Mouse (Mus musculus) G1E (cell line): ENCODE results near the gene Nubp1. TPM values are rescaled to one million over a fixed set of nuclear protein-coding genes. Genes with fewer than 3 reads are reported as not detected.

ENCODE experiments used
- ATAC-seq: 2 replicates; pipeline ENCODE4 v1.8.0; 2016; ENCODE audit warnings: mild to moderate bottlenecking; ENCODE audit not compliant: insufficient number of reproducible peaks, poor library complexity, low FRiP score, severe bottlenecking; ENCODE audit errors: extremely low read depth
- DNase-seq: peaks from one replicate; pipeline ENCODE4 v3.0.0; 2012; ENCODE audit warnings: low spot score
- H3K27me3 ChIP-seq: 2 replicates; pipeline ENCODE4 v1.6.1; 2012; ENCODE audit warnings: mild to moderate bottlenecking, low read length, inconsistent platforms; ENCODE audit not compliant: insufficient read depth
- H3K36me3 ChIP-seq: replicated peaks from 2 replicates; pipeline ENCODE3; 2012; ENCODE audit warnings: mild to moderate bottlenecking, inconsistent platforms
- H3K4me1 ChIP-seq: 2 replicates; pipeline ENCODE4 v1.6.1; 2012; ENCODE audit warnings: low read depth, low read length, inconsistent platforms, mixed read lengths; ENCODE audit not compliant: insufficient read depth
- H3K4me3 ChIP-seq: 2 replicates; pipeline ENCODE4 v1.5.1; 2012; ENCODE audit warnings: low read depth, mild to moderate bottlenecking, inconsistent platforms, low read length, moderate library complexity, mixed read lengths
- H3K9me3 ChIP-seq: replicated peaks from 2 replicates; pipeline ENCODE4 v1.6.1; 2012; ENCODE audit warnings: inconsistent platforms
- CTCF ChIP-seq: IDR thresholded peaks from 2 replicates; pipeline ENCODE4 v1.5.1; 2012; ENCODE audit warnings: low read depth, low read length, inconsistent platforms, mixed read lengths
- GATA1 ChIP-seq: IDR thresholded peaks from 2 replicates; pipeline ENCODE4 v1.6.1; 2012; ENCODE audit warnings: borderline replicate concordance, low read length, inconsistent platforms, mixed read lengths
- GATA2 ChIP-seq: IDR thresholded peaks from 2 replicates; pipeline ENCODE4 v1.6.1; 2012; ENCODE audit warnings: low read depth, low read length, inconsistent platforms, borderline replicate concordance
- POLR2AphosphoS5 ChIP-seq: IDR thresholded peaks from 2 replicates; pipeline ENCODE4 v1.6.1; 2012; ENCODE audit warnings: low read depth, low read length, inconsistent platforms; ENCODE audit not compliant: insufficient replicate concordance
- TAL1 ChIP-seq: conservative IDR thresholded peaks from 2 replicates; pipeline ENCODE4 v1.6.1; 2012; ENCODE audit warnings: low read depth, low read length, inconsistent platforms, mixed read lengths
- polyA plus RNA-seq: library from polyadenylated mRNA; stranded (reverse); fragments of >175 nt; gene quantifications from 2 replicates; pipeline ENCODE4 v1.2.3, GENCODE M21; 2012
- total RNA-seq, 2 experiments: library from RNA; stranded (forward) in 1 of 2; stranded (reverse) in 1 of 2; fragments of 200-1000 nt in 1 of 2; fragments of >200 nt in 1 of 2; fragmentation: Nextera tagmentation in 1 of 2; gene quantifications; 2 replicates each; pipeline ENCODE4 v1.2.3; 2014 to 2017

Gene Nubp1
- total and polyA plus RNA-seq, 3 experiments, result 30.8 to 68.3 (median 64.2) TPM

GRCm38 (mm10) chr16:10372372-10372771 lies 39.4 kb upstream of the Nubp1 start:
- TF ChIP-seq TAL1 (no peak), GATA1 (no peak), GATA2 (no peak), CTCF (no peak), POLR2AphosphoS5 (no peak)
- Histone ChIP-seq H3K36me3 (no peaks in the 10 kb centered on the region), H3K4me3 (no peak overlapping the region), H3K4me1 (0 out of 2 replicates have a peak, but pooled peaks cover 4% of the 10 kb centered on the region), H3K27me3 (peaks cover 25% of the 10 kb centered on the region), H3K9me3 (no peaks in the 10 kb centered on the region)
- DNase-seq, result no peak
- ATAC-seq, result no peak

DNA sequence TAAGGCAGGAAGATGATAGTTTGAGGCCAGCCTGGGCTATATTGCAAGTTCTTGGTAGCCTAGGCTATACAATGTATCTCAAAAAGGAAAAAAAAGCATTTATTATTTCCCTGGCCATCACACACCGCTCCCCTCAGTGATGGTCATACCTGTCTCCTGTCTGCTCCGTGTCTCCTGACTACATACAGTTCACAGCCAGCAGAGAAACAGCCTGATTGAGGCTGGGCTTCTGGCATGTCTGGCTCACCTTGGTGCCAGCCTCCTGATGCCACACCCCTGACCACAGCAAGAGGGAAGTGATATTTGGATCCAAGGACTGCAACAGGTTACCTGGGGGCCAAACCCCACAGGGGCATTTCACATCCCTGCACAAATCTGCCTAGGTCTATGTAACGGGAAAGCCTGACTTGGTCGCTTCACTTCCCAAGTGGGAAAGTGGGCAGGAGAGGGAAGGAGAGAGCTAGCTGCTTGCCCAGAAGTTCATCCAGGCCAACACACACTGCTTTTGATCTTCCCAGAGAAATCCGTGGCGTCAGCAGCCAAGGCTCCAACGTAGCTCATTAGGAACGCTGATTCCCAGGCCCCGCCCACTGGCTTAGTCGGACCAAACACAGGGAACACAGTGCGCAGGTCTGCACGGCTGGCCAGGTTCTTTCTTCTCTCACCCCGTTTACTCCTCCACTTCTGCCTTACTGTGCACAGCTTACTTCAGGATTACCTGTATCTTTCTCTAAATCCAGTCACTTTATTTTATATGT lies 37.3 kb upstream of the Nubp1 start:
- TF ChIP-seq POLR2AphosphoS5 (no peak), GATA2 (no peak), CTCF (no peak), GATA1 (no peak), TAL1 (no peak)
- no peak overlapping the region for H3K4me3 ChIP-seq
- H3K4me1 ChIP-seq, result 0 out of 2 replicates have a peak, but pooled peaks cover 4% of the 10 kb centered on the region
- H3K36me3 ChIP-seq, result no peaks in the 10 kb centered on the region
- peaks cover 25% of the 10 kb centered on the region for H3K27me3 ChIP-seq
- DNase-seq, result no peak
- no peak for ATAC-seq
- no peaks in the 10 kb centered on the region for H3K9me3 ChIP-seq

GRCm38 (mm10) chr16:10377286-10377685 lies 34.5 kb upstream of the Nubp1 start:
- no peak for ATAC-seq
- H3K36me3 ChIP-seq, result no peaks in the 10 kb centered on the region

DNA sequence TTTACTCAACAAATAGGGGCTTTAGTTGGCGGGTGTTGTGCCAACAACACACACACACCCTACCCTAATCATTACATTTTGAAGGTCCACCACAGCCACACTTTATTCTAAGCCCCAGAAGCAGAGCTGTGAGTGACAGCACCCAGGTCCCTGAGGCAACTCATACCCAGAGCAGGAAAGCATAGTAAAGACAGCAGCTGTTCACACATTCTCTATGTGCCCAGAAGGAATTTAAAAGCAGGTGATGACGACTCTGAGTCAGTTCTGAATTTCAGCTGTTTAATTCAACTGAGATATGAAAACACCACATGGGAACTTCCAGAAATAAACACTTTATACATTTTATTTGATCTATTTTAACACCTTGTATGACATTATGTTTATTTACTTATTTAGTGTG lies 32.2 kb upstream of the Nubp1 start:
- DNase-seq, result no peak
- no peaks in the 10 kb centered on the region for H3K9me3 ChIP-seq
- H3K4me3 ChIP-seq, result no peak overlapping the region
- no peaks in the 10 kb centered on the region for H3K36me3 ChIP-seq
- TF ChIP-seq GATA1, result no peak
- no peak for ATAC-seq
- H3K4me1 ChIP-seq, result peaks cover 34% of the 10 kb centered on the region
- H3K27me3 ChIP-seq, result peaks cover 8% of the 10 kb centered on the region

More at GRCm38 (mm10) chr16:10377286-10377685, 34.5 kb upstream of the Nubp1 start:
- H3K4me1 ChIP-seq, result peaks cover 14% of the 10 kb centered on the region
- peaks cover 15% of the 10 kb centered on the region for H3K27me3 ChIP-seq
- TF ChIP-seq GATA2, result no peak
- TF ChIP-seq CTCF, result no peak
- no peak for TF ChIP-seq POLR2AphosphoS5
- TF ChIP-seq GATA1, result no peak
- no peak for TF ChIP-seq TAL1
- H3K9me3 ChIP-seq, result no peaks in the 10 kb centered on the region
- no peak for DNase-seq
- H3K4me3 ChIP-seq, result no peak overlapping the region

DNA sequence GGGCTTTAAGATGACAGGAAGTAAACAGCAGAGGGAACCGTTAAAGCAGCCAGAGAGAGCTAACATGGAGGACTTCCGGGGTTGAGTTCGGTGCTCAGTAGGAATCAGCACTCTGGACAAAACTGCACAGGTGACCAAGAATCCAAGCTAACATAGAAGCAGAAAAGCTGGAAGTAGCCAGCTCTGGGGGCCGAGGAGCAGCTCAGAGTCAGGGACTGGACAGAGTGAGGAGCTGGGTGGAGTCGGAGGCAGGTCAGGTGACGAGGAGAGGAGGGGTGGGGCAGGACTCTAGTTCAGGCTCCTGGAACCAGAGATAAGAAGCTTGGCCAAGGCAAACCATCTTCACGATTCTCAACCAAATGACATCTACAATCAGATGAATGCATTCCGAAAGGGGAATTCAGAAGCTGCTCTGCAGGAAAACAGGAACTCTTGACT lies 27.7 kb upstream of the Nubp1 start:
- DNase-seq (peak; percentile 72), ATAC-seq (peak; percentile 89)
- Histone ChIP-seq H3K4me1 (peaks cover 58% of the 10 kb centered on the region), H3K36me3 (no peaks in the 10 kb centered on the region), H3K4me3 (peak overlapping the region; percentile 70; the same call in 1 of the 2 replicates), H3K9me3 (no peaks in the 10 kb centered on the region), H3K27me3 (peaks cover under 1% of the 10 kb centered on the region; the same call in 1 of the 2 replicates)
- peak; percentile 69 for TF ChIP-seq TAL1
- TF ChIP-seq GATA2, result no peak

- Histone ChIP-seq H3K4me3 (peak overlapping the region; percentile 70), H3K36me3 (no peaks in the 10 kb centered on the region), H3K9me3 (no peaks in the 10 kb centered on the region), H3K4me1 (peaks cover 58% of the 10 kb centered on the region), H3K27me3 (no peaks in the 10 kb centered on the region)
- ATAC-seq (peak; percentile 76), DNase-seq (peak; percentile 51)
- TF ChIP-seq GATA2 (no peak), CTCF (no peak), GATA1 (no peak), POLR2AphosphoS5 (no peak), TAL1 (no peak)
Measured at GRCm38 (mm10) chr16:10384544-10384943, 27.2 kb upstream of the Nubp1 start.

GRCm38 (mm10) chr16:10385261-10385660 lies 26.5 kb upstream of the Nubp1 start:
- no peak for ATAC-seq
- H3K27me3 ChIP-seq, result no peaks in the 10 kb centered on the region
- H3K4me3 ChIP-seq, result peak overlapping the region; percentile 70
- peaks cover 58% of the 10 kb centered on the region for H3K4me1 ChIP-seq
- no peaks in the 10 kb centered on the region for H3K9me3 ChIP-seq
- H3K36me3 ChIP-seq, result no peaks in the 10 kb centered on the region
- TF ChIP-seq TAL1 (no peak), GATA2 (no peak), GATA1 (no peak), POLR2AphosphoS5 (no peak), CTCF (no peak)
- DNase-seq, result peak; percentile 22
